Mouse (Mus musculus) erythroblast, embryonic 14.5 days (primary cell): ENCODE measurements around the gene Apoc4. TPM values are rescaled to one million over a fixed set of nuclear protein-coding genes. Genes with fewer than 3 reads are reported as not detected.
A peak's percentile ranks its signal among the peaks of the same experiment; 100 is the strongest.

ENCODE experiments used
- H3K27me3 ChIP-seq: 2 replicates; pipeline ENCODE4 v1.6.1; 2012; ENCODE audit warnings: inconsistent platforms; ENCODE audit not compliant: control insufficient read depth
- H3K36me3 ChIP-seq: 2 replicates; pipeline ENCODE4 v1.6.1; 2012; ENCODE audit warnings: mild to moderate bottlenecking, inconsistent platforms; ENCODE audit not compliant: control insufficient read depth
- H3K4me1 ChIP-seq: 2 replicates; pipeline ENCODE4 v1.6.1; 2012; ENCODE audit warnings: inconsistent platforms; ENCODE audit not compliant: control insufficient read depth
- H3K4me3 ChIP-seq: replicated peaks from 2 replicates; pipeline ENCODE3; 2012; ENCODE audit warnings: moderate library complexity, mild to moderate bottlenecking, inconsistent platforms
- H3K9me3 ChIP-seq: 2 replicates; pipeline ENCODE4 v1.6.1; 2012; ENCODE audit warnings: low read length, inconsistent platforms, mixed read lengths; ENCODE audit not compliant: control insufficient read depth
- GATA1 ChIP-seq: IDR thresholded peaks from 2 replicates; pipeline ENCODE4 v1.6.1; 2012; ENCODE audit warnings: low read length, inconsistent platforms, mixed read lengths
- TAL1 ChIP-seq: IDR thresholded peaks from 3 replicates; pipeline ENCODE4 v1.6.1; 2012; ENCODE audit warnings: low read length, inconsistent platforms, mixed read lengths
- polyA plus RNA-seq: library from polyadenylated mRNA; stranded (reverse); fragments of >175 nt; gene quantifications from 2 replicates; pipeline ENCODE4 v1.2.3, GENCODE M21; 2012

Apoc4 gene
- 0.10 and 0.20 TPM in 2 replicates for polyA plus RNA-seq

GRCm38 (mm10) chr7:19681202-19681694 is at the start of gene Apoc4, which contains the start of gene Gm44805:
Gene Apoc4, minus strand, starts transcription at chr7:19681479.
Gene Gm44805, minus strand, starts transcription at chr7:19681423.
- peaks cover 5% of the 10 kb centered on the region; the same call in 1 of the 2 replicates for H3K4me1 ChIP-seq
- no peaks in the 10 kb centered on the region; the same call in 1 of the 2 replicates for H3K36me3 ChIP-seq
- no peaks in the 10 kb centered on the region for H3K9me3 ChIP-seq
- H3K4me3 ChIP-seq = peak within 1 kb of the TSS; percentile 3
- TF ChIP-seq GATA1 (no peak), TAL1 (no peak)
- no peaks in the 10 kb centered on the region for H3K27me3 ChIP-seq

- Histone ChIP-seq H3K9me3 (no peaks in the 10 kb centered on the region), H3K27me3 (no peaks in the 10 kb centered on the region), H3K4me3 (no peak overlapping the region), H3K4me1 (peaks cover 10% of the 10 kb centered on the region), H3K36me3 (peaks cover 16% of the 10 kb centered on the region; the same call in 1 of the 2 replicates)
- TF ChIP-seq GATA1 = no peak
- TF ChIP-seq TAL1 = no peak
Measured at GRCm38 (mm10) chr7:19726541-19726940, 45.3 kb upstream of the Apoc4 start.

GRCm38 (mm10) chr7:19724167-19724566 is 42.9 kb upstream of the Apoc4 start:
- no peak overlapping the region for H3K4me3 ChIP-seq
- peaks cover 11% of the 10 kb centered on the region for H3K4me1 ChIP-seq
- no peaks in the 10 kb centered on the region for H3K27me3 ChIP-seq
- TF ChIP-seq TAL1 (no peak), GATA1 (no peak)
- no peaks in the 10 kb centered on the region; the same call in 1 of the 2 replicates for H3K9me3 ChIP-seq
- H3K36me3 ChIP-seq = peaks cover 9% of the 10 kb centered on the region; the same call in 1 of the 2 replicates

- H3K4me3 ChIP-seq = no peak overlapping the region
- H3K9me3 ChIP-seq = no peaks in the 10 kb centered on the region; the same call in 1 of the 2 replicates
- peaks cover 5% of the 10 kb centered on the region; the same call in 1 of the 2 replicates for H3K36me3 ChIP-seq
- peaks cover 17% of the 10 kb centered on the region for H3K4me1 ChIP-seq
- no peaks in the 10 kb centered on the region for H3K27me3 ChIP-seq
- TF ChIP-seq TAL1 (no peak), GATA1 (no peak)
Measured at GRCm38 (mm10) chr7:19722754-19723195, 41.5 kb upstream of the Apoc4 start.

- TF ChIP-seq GATA1 = no peak
- no peak for TF ChIP-seq TAL1
- Histone ChIP-seq H3K36me3 (peaks cover under 1% of the 10 kb centered on the region; the same call in 1 of the 2 replicates), H3K4me1 (peaks cover 43% of the 10 kb centered on the region), H3K4me3 (no peak overlapping the region), H3K9me3 (no peaks in the 10 kb centered on the region; the same call in 1 of the 2 replicates), H3K27me3 (no peaks in the 10 kb centered on the region)
Measured at GRCm38 (mm10) chr7:19719200-19719599, 37.9 kb upstream of the Apoc4 start.

- no peak for TF ChIP-seq TAL1
- no peak for TF ChIP-seq GATA1
Measured at GRCm38 (mm10) chr7:19718297-19718952, 37.1 kb upstream of the Apoc4 start.

GRCm38 (mm10) chr7:19717346-19717745 is 36.1 kb upstream of the Apoc4 start:
- Histone ChIP-seq H3K27me3 (no peaks in the 10 kb centered on the region), H3K36me3 (peaks cover 18% of the 10 kb centered on the region), H3K4me1 (peaks cover 50% of the 10 kb centered on the region), H3K9me3 (no peaks in the 10 kb centered on the region; the same call in 1 of the 2 replicates), H3K4me3 (no peak overlapping the region)
- TF ChIP-seq TAL1 (no peak), GATA1 (no peak)

More at GRCm38 (mm10) chr7:19718297-19718952, 37.1 kb upstream of the Apoc4 start:
- Histone ChIP-seq H3K4me1 (peaks cover 51% of the 10 kb centered on the region), H3K27me3 (no peaks in the 10 kb centered on the region), H3K9me3 (no peaks in the 10 kb centered on the region; the same call in 1 of the 2 replicates), H3K4me3 (no peak overlapping the region), H3K36me3 (peaks cover 7% of the 10 kb centered on the region)

- peaks cover 23% of the 10 kb centered on the region for H3K36me3 ChIP-seq
- peak overlapping the region; percentile 97 for H3K4me3 ChIP-seq
- no peaks in the 10 kb centered on the region; the same call in 1 of the 2 replicates for H3K9me3 ChIP-seq
- TF ChIP-seq TAL1 = no peak
- TF ChIP-seq GATA1 = no peak
- no peaks in the 10 kb centered on the region for H3K27me3 ChIP-seq
- H3K4me1 ChIP-seq = peaks cover 50% of the 10 kb centered on the region
Measured at GRCm38 (mm10) chr7:19716822-19717221, 35.5 kb upstream of the Apoc4 start.

GRCm38 (mm10) chr7:19716055-19716682 is 34.9 kb upstream of the Apoc4 start:
- Histone ChIP-seq H3K27me3 (no peaks in the 10 kb centered on the region), H3K9me3 (no peaks in the 10 kb centered on the region; the same call in 1 of the 2 replicates), H3K4me1 (peaks cover 50% of the 10 kb centered on the region), H3K4me3 (peak overlapping the region; percentile 97), H3K36me3 (peaks cover 30% of the 10 kb centered on the region)
- no peak for TF ChIP-seq GATA1
- no peak for TF ChIP-seq TAL1
